Mouse (Mus musculus) layer of hippocampus, postnatal 14 days (tissue): ENCODE data around the gene Fam20a. TPM values are rescaled to one million over a fixed set of nuclear protein-coding genes. Genes with fewer than 3 reads are reported as not detected.

Source experiments
- DNase-seq, 2 experiments: peaks; one replicate each; pipeline ENCODE4 v3.0.0; 2021 to 2022; ENCODE audit warnings: low spot score in 2 of 2, mixed read lengths in 1 of 2
- total RNA-seq, 2 experiments: library from RNA; stranded (reverse); gene quantifications; 2 replicates each; pipeline ENCODE4 v1.2.3; 2021

The Fam20a gene
- total RNA-seq, 2 experiments from 2014 or later: 18.7 to 21.0 TPM

GRCm38 (mm10) chr11:109717448-109717847 lies 4.6 kb downstream of the Fam20a start:
- DNase-seq: peak in 1 of 2 experiments; percentile 52

GRCm38 (mm10) chr11:109716981-109717380 lies 5.1 kb downstream of the Fam20a start:
- no peak for DNase-seq

- DNase-seq: no peak
Measured at GRCm38 (mm10) chr11:109715311-109715781, 6.7 kb downstream of the Fam20a start.

GRCm38 (mm10) chr11:109714341-109715247 lies 7.5 kb downstream of the Fam20a start:
- DNase-seq: peak in 1 of 2 experiments; percentile 62

GRCm38 (mm10) chr11:109709501-109709900 lies 12.6 kb downstream of the Fam20a start:
- no peak for DNase-seq

GRCm38 (mm10) chr11:109708786-109709185 lies 13.3 kb downstream of the Fam20a start:
- no peak for DNase-seq

GRCm38 (mm10) chr11:109707442-109707841 lies 14.6 kb downstream of the Fam20a start:
- no peak for DNase-seq

GRCm38 (mm10) chr11:109706586-109706985 lies 15.5 kb downstream of the Fam20a start:
- DNase-seq: no peak

GRCm38 (mm10) chr11:109706055-109706412 lies 16.0 kb downstream of the Fam20a start:
- no peak for DNase-seq

- DNase-seq: no peak
Measured at GRCm38 (mm10) chr11:109705336-109706054, 16.6 kb downstream of the Fam20a start.

- no peak for DNase-seq
Measured at GRCm38 (mm10) chr11:109704311-109705205, 17.5 kb downstream of the Fam20a start.

- no peak for DNase-seq
Measured at GRCm38 (mm10) chr11:109703845-109704244, 18.2 kb downstream of the Fam20a start.

- no peak for DNase-seq
Measured at GRCm38 (mm10) chr11:109702031-109702815, 19.9 kb downstream of the Fam20a start.

GRCm38 (mm10) chr11:109700761-109701160 lies 21.3 kb downstream of the Fam20a start:
- no peak for DNase-seq

- no peak for DNase-seq
Measured at GRCm38 (mm10) chr11:109699784-109700183, 22.3 kb downstream of the Fam20a start.

GRCm38 (mm10) chr11:109698740-109699139 lies 23.3 kb downstream of the Fam20a start:
- DNase-seq: no peak

GRCm38 (mm10) chr11:109697089-109697643 lies 24.9 kb downstream of the Fam20a start:
- DNase-seq: no peak

- DNase-seq: no peak
Measured at GRCm38 (mm10) chr11:109696519-109696918, 25.6 kb downstream of the Fam20a start.

- no peak for DNase-seq
Measured at GRCm38 (mm10) chr11:109692737-109693136, 29.3 kb downstream of the Fam20a start.

- DNase-seq: no peak
Measured at GRCm38 (mm10) chr11:109689539-109689938, 32.5 kb downstream of the Fam20a start.
